Mouse (Mus musculus) induced T-regulatory cell, adult 2 months (primary cell): ENCODE data around the gene Spic.

Experiments
- DNase-seq: peaks from one replicate; pipeline ENCODE4 v3.0.0-alpha.2; 2012; ENCODE audit warnings: low read depth

Gene Spic

GRCm38 (mm10) chr10:88645448-88645847 lies 39.4 kb downstream of the Spic start:
- no peak for DNase-seq

DNA sequence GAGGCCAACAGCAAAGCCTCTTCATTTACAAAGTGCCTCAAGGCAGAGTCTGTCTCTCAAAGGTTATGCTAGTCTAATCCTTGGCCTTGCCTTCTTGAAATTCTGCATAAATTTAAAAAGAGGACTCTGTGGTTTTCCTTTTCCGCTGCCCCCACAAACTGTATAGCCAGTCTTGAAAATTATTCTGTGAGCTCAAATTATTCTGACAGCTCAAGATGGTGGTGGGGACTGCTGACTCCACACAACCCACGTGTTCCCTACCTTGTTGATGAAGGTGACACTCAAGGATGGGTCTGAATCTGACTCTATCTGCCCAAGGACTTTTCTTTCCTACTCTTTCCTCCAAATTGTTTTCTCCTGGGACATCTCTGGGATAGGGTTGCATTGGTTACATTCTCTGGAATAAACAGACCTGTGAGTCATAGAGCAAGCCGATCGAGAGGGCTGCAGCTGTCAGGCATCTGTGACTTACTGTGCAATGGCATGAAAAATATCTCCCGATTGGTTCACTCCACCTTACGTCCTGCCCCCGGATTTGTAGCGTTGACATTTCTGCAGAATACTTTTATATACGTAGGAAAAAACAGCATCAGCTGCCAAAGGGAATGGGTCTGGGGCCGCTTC lies 53.4 kb downstream of the Spic start:
- no peak for DNase-seq

DNA sequence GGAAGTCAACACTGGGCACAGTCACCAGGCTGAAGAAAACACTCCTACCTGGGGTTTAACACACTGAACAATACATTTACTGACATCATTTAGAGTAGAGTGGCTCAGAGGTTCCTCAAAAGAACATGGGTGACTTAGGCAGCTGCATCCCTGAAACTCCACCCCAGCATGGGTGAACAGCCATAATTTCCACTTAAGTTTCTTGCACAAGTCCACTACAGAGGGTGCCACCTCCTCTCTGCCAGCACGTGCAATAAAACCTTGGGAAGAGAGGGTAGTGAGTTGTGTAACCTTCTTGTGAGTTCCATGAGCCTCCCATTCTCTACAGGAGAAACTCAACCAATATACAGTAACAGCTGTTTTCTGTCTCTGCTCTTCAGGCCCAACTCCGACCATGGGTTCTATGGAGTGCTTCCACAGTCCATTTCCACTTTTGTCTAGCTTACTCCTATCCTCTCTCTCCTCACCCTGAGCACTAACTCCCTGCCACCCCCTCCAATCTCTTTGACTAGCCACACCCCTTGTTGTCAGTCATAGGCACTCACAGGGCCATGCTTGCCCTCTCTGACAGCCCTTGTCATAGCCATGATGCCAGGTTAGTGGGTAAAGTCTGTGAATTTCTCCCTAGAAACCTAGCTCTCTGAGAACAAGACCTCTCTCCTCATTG lies 54.0 kb downstream of the Spic start:
- DNase-seq = no peak

DNA sequence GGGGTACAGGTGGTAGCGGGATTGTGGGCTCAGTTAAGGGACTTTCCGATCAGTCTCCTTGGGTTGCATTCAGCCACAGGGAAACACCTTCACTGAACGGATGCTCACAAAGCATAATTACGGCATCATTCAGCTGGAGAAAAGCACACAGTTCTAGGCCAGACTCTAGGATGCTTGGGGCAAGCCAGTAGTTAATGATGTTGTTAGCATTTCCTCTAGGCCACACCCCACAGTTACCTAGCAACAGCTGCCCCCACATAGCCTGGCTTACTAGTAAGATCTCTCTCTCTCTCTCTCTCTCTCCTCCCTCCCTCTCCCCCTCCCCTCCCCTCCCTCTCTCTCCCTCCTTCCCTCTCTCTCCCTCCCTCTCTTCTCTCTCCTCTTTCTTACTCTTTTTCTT lies 57.8 kb downstream of the Spic start:
- DNase-seq = no peak

GRCm38 (mm10) chr10:88626176-88626575 lies 58.6 kb downstream of the Spic start:
- no peak for DNase-seq
